Mouse (Mus musculus) cerebellum, adult 2 months (tissue): ENCODE results near the gene Csrnp1. TPM values are rescaled to one million over a fixed set of nuclear protein-coding genes. Genes with fewer than 3 reads are reported as not detected.
A peak's percentile ranks its signal among the peaks of the same experiment; 100 is the strongest.

ENCODE experiments used
- DNase-seq, 2 experiments: peaks; one replicate each; pipeline ENCODE4 v3.0.0; 2021
- H3K27ac ChIP-seq: fragments of 200-500 bp; 2 replicates; pipeline ENCODE4 v1.5.1; 2012; ENCODE audit warnings: low read length, control low read depth, inconsistent platforms; ENCODE audit not compliant: insufficient read depth
- H3K27me3 ChIP-seq: fragments of 200-500 bp; 2 replicates; pipeline ENCODE4 v1.6.1; 2012; ENCODE audit warnings: inconsistent platforms, mild to moderate bottlenecking, low read length, moderate library complexity; ENCODE audit not compliant: control insufficient read depth, insufficient read depth
- H3K4me1 ChIP-seq: fragments of 200-500 bp; 2 replicates; pipeline ENCODE4 v1.6.1; 2011; ENCODE audit warnings: low read length; ENCODE audit not compliant: control insufficient read depth, insufficient read depth
- H3K4me3 ChIP-seq: fragments of 200-500 bp; replicated peaks from 2 replicates; pipeline ENCODE3; 2011; ENCODE audit warnings: mild to moderate bottlenecking, low read depth, low read length, control low read depth; ENCODE audit not compliant: insufficient read depth
- CTCF ChIP-seq: fragments of 200-500 bp; IDR thresholded peaks from 2 replicates; pipeline ENCODE4 v1.5.1; 2011; ENCODE audit warnings: low read depth, mild to moderate bottlenecking, control low read depth, low read length, moderate library complexity, borderline replicate concordance; ENCODE audit not compliant: insufficient read depth
- POLR2A ChIP-seq: fragments of 200-500 bp; IDR thresholded peaks from 2 replicates; pipeline ENCODE4 v1.6.1; 2011; ENCODE audit warnings: low read length, control low read depth, borderline replicate concordance; ENCODE audit not compliant: insufficient read depth
- WGBS: fragments of 180-500 bp; shearing (Covaris S2); methylation state at CpG from one replicate; pipeline ENCODE4 v1.1.7; 2018; 5-methylcytosine and 5-hydroxymethylcytosine counted together
- polyA plus RNA-seq: library from polyadenylated mRNA; depleted of rRNA; stranded (reverse); fragments of >200 nt; gene quantifications from 2 replicates; pipeline ENCODE4 v1.2.3, GENCODE M21; 2012

Gene Csrnp1
- polyA plus RNA-seq, 1 experiment, result 11.1 TPM

DNA sequence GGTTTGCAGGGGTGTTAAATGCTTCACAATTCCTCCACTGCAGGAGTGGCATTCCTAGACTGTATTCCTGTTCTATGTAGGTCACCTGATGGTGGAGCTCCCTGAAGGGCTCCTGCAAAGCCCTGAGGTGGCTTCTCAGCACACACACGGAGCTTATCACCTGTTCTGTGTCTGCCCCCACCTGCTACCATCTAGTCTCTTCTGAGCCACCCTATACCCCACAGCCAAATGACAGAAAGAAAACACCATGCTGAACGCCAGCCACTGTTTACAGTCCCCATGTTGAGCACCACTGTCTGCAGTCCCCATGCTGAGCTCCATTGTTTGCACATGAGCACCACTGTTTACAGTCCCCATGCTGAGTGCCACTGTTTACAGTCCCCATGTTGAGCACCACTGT is 4.7 kb downstream of the Csrnp1 start:
- Histone ChIP-seq H3K27ac (no peak overlapping the region), H3K4me3 (no peak overlapping the region), H3K27me3 (no peaks in the 10 kb centered on the region), H3K4me1 (peaks cover 55% of the 10 kb centered on the region)
- WGBS, result 19% methylated on average over 2 of the region's 2 CpGs
- peak; percentile 42 to 45 for DNase-seq
- TF ChIP-seq POLR2A (no peak), CTCF (no peak)

DNA sequence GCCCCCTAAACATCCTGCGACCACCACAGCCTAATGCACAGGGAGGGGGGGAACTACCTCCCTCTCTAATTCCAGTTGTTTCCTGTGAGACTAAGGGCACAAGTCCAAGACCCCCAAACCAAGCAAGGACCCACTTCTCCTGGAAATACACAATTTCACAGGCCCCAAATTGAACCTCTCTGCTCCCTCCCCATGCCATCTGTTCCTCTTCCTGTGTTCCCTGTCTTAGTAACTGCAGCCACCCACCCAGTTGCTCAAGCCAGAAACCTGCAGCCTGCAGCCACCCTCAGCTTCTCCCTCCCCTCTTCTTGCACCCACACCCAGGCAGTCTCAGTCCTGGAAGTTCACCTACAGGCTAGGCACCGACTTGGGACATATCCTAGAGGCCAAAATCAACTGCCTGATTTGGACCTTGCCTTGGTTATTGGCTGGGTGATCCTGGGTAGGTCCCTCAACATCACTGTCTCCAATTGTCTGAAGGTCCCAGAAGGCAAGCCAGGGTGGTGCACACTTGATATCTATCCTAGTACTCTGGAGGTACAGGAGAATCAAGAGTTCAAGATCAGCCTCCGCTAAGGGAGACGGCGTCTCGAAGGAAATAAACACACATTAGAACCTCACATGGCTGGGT is 5.5 kb downstream of the Csrnp1 start:
- H3K4me1 ChIP-seq, result peaks cover 56% of the 10 kb centered on the region
- no peaks in the 10 kb centered on the region for H3K27me3 ChIP-seq
- H3K27ac ChIP-seq, result peak overlapping the region; percentile 24; the same call in 1 of the 2 replicates
- peak; percentile 43 to 62 for DNase-seq
- TF ChIP-seq POLR2A (no peak), CTCF (no peak)
- no peak overlapping the region for H3K4me3 ChIP-seq
- WGBS, result 62% methylated on average over 6 of the region's 6 CpGs

DNA sequence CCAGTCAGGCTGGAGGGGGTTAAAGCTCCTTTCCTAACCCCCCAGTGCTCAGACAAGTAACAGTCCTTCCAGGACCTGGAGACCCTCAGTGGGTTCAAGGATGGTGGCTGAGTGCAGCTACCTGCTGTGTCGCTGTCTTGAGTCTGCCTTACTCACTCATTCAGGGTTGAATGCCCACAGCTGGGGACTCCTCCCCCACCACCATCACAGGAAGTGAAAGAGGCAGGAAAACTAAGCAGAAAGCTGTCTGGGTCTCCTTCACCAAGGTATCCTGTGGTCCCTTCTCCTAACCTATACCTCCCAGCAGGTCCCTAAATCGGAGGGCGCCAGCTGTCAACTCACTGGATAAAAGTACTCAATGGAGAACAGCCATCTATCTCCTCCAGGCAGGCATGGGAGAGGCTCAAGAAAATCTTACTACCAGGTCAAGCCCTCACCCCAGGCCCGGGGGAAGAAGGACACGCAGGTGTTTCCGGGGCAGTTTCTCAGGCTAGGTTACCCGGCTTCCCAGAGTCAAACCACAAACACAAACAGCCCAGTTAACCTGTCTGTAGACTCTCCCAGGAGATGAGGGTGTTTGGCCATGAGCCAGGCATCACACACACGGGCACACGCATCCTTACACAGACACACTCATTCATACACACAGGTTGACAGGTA is 6.2 kb downstream of the Csrnp1 start:
- no peaks in the 10 kb centered on the region for H3K27me3 ChIP-seq
- peaks cover 62% of the 10 kb centered on the region for H3K4me1 ChIP-seq
- DNase-seq, result peak; percentile 15 to 42
- WGBS, result 52% methylated on average over 9 of the region's 9 CpGs
- H3K27ac ChIP-seq, result peak overlapping the region; percentile 24; the same call in 1 of the 2 replicates
- no peak overlapping the region for H3K4me3 ChIP-seq
- no peak for TF ChIP-seq CTCF
- TF ChIP-seq POLR2A, result no peak

DNA sequence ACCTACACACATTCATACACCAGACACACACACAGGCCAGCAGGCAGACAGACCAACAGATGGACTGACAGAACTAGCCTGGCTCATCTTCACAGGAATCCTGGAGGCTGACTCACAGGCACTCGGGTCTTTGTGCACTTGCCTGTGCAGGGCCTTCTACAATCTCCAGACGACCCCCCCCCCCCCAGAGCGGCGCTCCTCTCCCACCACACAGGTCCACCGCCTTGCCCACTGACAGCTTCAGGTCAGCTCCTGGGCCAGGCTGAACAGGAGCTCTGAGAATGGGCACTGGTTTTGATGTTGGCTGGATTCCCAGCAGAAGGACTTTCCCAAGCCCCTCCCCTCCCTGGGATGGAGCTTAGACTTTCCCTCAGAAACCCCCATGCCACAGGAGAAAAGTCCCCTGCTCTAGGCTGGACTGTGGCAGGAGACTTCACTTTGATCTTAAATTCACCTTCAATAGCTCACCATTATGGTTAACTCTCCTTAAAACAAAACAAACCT is 6.8 kb downstream of the Csrnp1 start:
- H3K4me1 ChIP-seq, result peaks cover 65% of the 10 kb centered on the region
- no peak overlapping the region for H3K27ac ChIP-seq
- H3K4me3 ChIP-seq, result no peak overlapping the region
- peak in 1 of 2 experiments; percentile 34 for DNase-seq
- 19% methylated on average over 5 of the region's 5 CpGs for WGBS
- no peak for TF ChIP-seq POLR2A
- no peak for TF ChIP-seq CTCF
- H3K27me3 ChIP-seq, result no peaks in the 10 kb centered on the region

DNA sequence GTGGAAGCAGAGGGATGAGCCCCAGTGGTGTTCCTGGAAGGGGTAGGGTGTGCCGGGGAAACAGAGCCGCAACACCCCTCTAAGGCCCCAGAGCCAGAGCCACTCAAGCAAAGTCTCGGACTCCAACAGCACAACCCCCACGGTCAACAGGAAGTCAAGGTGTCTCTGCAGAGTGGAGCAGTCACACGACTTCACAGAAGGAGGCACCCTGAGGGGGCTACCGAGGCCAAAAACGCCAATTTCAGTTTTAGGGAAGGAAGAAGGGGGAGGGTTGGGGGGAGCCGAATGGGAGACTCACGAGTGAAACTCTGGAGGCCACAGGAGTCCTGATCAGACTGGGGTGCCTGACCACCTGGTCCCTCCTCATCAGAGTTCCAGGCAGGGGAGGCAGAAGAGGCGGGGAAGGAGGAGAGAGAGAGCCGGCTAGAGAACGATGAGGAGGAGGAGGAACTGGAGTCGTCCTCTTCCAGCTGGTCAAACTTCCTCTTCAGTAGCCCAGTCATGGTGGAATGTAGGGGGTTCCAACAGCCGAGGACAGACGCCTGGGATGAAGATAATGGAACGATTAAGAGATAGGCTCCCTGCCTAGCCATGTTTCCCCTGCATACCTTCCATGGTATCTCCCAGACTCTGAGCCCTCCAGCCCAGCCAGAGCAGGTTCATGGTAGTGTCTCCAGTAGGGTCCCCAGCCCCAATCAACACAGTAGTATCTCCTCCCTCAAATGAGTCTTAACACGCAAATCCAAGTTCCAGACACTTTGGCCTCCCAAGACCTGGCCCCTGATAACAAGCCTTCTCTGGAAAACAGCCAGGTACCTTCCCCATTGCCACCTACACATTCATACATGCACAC is 7.5 kb downstream of the Csrnp1 start:
- WGBS, result 48% methylated on average over 17 of the region's 17 CpGs
- Histone ChIP-seq H3K4me1 (peaks cover 66% of the 10 kb centered on the region), H3K27ac (no peak overlapping the region)

DNA sequence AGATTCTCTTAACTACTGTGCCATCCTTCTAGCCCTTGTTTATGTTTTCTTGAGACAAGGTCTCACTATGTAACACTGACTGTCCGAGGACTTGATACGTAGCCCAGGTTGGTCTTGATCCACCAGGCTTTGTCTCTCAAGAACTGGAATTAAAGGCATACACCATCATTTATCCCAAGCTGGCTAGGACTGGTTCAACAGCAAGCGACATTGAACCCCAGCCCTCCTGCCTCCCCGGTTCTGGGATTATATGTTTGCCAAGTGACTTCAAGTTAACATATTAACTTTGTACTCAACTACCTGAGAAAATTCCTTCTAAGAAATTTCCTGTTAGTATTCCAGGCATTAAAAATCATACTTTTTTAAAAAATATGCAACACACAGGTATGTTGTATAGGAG is 9.2 kb downstream of the Csrnp1 start:
- H3K27ac ChIP-seq, result no peak overlapping the region
- no peaks in the 10 kb centered on the region for H3K27me3 ChIP-seq
- 96% methylated on average over 4 of the region's 4 CpGs for WGBS
- no peak for DNase-seq
- peaks cover 68% of the 10 kb centered on the region for H3K4me1 ChIP-seq
- no peak for TF ChIP-seq CTCF
- TF ChIP-seq POLR2A, result no peak
- H3K4me3 ChIP-seq, result no peak overlapping the region

More for the DNA sequence above, 7.5 kb downstream of the Csrnp1 start:
- TF ChIP-seq POLR2A (no peak), CTCF (no peak)
- no peak for DNase-seq
- Histone ChIP-seq H3K4me3 (no peak overlapping the region), H3K27me3 (no peaks in the 10 kb centered on the region)

DNA sequence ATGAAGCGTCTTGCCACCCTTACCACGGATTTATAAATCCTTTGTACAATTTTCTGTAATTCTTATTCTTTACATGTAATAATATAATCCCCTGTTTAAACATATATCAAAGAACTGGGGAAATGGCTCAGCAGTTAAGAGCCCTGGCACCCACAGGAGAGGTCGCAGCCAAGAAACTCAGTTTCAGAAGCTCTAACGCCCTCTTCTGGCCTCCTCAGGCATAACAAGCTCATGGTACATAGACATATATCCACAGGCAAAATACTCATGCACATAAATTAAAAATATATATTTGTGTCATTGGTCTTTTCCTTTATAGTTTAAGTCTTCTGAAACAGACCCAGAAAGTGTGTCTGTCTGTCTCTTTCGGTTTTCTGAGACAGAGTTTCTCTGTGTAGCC is 9.8 kb downstream of the Csrnp1 start:
- Histone ChIP-seq H3K27me3 (no peaks in the 10 kb centered on the region), H3K27ac (no peak overlapping the region), H3K4me3 (no peak overlapping the region), H3K4me1 (peaks cover 69% of the 10 kb centered on the region)
- TF ChIP-seq POLR2A, result no peak
- no peak for TF ChIP-seq CTCF
- no peak for DNase-seq
- WGBS, result 79% methylated on average over 5 of the region's 5 CpGs
